Mouse (Mus musculus) adrenal gland, adult (tissue): Measurements from ENCODE around the gene Rpp38.

ENCODE experiments used
- DNase-seq, 2 experiments: peaks; one replicate each; pipeline ENCODE4 v3.0.0; 2022 to 2023; ENCODE audit warnings: low spot score in 1 of 2; ENCODE audit not compliant: inconsistent age in 2 of 2

Rpp38 gene

GRCm38 (mm10) chr2:3332484-3333242, at the start of gene Rpp38:
Rpp38 (minus strand) TSS chr2:3332643.
- peak; percentile 99 to 100 for DNase-seq

DNA sequence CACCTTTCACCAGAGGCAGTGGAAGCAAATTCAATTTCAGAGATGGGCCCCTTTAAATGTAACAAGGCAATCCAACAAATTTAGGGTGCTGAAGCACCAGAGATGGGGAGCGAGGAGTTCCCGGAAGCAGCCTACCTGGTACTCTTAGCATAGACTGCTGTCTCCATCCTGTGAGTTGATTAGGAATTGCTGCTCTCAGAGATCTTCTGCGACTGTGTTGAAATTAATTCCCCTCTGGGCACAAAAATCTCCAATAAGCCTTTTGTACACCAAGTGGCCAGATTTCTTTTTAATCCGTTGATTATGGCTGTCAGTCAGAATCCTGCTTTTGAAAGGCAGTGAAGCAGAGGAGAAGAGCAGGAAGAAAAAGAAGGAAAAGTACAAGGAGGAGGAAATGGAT, 32.7 kb upstream of the Rpp38 start:
- no peak for DNase-seq

- DNase-seq, result no peak
Measured at GRCm38 (mm10) chr2:3361067-3361466, 28.6 kb upstream of the Rpp38 start.

DNA sequence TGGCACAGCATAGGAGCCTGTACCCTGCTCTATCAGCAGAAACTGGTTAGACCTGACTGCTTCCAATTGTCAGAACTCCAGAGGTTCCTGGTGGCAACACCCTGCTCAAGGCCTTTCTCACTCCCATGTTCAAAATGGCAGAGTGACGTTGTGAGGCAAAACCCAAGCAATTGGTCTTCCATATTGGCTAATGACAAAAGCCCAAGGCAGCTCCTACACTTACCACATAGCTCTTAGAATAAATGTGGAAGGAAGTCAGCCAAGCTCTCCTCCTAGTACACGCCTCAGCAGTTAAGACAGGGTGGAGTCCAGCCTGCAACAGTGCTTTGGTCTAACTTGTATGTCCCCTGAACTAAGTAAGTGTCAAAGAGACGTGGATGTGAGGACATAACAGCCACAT, 25.4 kb upstream of the Rpp38 start:
- no peak for DNase-seq

DNA sequence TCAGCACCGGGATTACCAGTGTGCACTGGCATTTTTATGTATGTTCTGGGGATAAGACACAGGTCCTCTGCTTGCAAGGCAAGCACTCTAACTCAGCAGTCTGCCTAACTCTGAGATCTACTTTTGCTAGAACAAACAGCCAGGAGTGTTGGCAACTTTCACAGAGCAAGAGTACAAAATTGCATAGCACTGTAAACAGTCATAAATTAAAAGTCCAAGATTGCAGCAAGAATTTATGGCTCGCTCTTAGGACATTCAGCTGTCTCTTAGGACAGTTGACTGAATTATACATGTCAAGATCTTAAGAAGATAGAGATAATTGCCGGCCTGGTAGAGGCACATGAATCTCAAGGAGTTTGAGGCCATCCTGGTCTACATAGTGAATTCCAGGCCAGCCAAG, 23.9 kb upstream of the Rpp38 start:
- no peak for DNase-seq

DNA sequence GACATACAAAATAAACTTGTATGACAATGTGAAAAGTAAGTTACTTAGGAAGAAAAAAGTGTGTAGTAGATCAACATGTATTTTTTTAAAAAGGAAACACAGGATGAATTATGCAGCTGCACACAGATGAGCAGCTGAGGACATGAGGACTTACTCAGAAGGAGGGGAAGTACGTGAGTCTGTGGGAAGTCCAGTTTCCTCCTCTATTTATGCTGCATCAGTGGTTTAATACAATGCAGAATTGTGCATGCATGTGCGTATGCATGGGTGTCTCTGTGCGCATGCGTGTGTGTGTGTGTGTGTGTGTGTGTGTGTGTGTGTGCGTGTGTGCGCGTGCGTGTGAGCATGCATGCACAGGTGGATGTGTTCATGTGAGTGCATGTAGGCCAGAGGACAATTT, 23.4 kb upstream of the Rpp38 start:
- no peak for DNase-seq

- no peak for DNase-seq
Measured at GRCm38 (mm10) chr2:3353160-3353559, 20.7 kb upstream of the Rpp38 start.

GRCm38 (mm10) chr2:3348919-3349318, 16.5 kb upstream of the Rpp38 start:
- DNase-seq, result peak in 1 of 2 experiments; percentile 79

DNA sequence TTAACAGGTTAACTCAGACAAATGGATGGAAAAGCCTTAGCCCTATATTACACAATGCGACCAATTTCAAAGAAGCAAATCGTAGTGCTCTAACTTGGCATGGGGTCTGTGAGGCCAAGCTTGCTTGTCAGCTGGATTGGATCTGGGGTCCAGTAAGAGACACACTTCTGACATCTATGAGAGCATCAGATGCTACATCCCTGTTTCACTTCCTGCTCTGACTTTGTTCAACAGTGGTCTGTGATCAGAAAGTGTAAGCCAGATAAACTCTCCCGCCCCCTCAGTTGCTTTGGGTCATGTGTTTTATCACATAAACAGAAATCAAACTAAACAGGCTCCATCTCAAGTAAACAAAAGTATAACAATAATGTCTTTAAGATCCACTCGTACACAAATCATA, 16.0 kb upstream of the Rpp38 start:
- DNase-seq, result no peak

DNA sequence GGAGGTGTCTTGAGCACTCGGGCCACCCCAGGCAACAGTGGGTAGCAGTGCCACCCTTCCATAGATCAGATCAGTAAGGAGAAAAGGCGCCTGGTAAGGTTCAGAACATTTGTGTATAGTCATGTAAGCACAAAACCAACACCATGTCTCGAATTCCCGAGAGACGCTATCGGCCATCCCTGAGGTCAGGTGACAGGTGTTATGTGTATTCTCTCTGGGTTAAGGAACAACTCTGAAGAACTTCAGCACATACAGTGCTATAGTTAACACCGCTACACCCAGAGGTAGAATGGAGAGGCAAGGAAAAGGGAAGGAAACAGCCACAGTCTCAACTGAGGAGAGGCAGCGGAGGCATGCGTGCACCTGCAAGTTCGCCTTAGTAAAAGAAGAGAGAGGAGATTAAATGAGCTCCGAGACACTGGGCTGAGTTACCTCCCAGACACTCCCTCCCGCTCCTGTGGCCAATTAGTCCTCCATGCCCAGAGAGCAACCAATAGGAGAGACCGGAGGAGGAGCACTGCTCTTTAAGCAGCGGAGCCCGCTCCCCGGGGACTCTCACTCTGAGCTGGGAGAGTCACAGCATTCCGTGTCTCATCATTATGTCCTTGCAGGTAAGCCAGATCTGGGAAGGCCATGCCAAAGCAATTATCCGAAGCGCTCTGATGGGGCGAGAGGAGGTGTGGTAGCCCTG, 3.3 kb upstream of the Rpp38 start, which contains the start of gene Acbd7:
Acbd7 (plus strand) TSS at position 558 of the 691 bp plus-strand sequence.
- DNase-seq, result peak; percentile 71 to 85

DNA sequence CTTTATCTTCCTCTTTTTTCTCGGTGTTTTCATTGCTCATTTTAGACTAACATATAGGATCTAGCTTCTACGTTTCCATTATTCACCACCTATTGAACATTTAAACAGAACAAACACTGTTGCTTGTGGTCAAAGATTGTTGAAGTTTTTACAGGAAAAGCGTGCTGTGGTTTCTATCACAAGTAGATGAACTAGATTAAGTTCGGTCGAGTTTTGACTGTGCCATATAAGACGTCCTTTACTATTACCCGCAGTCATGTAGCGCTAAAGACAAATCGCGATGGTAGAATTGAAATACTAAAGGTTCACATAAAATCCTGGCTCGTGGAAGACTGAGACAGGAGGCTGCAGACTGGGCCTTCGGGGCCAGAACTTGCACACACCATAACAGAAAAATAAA, 1.3 kb upstream of the Rpp38 start:
- DNase-seq, result no peak

- DNase-seq, result no peak
Measured at GRCm38 (mm10) chr2:3332056-3332455, 387 bp downstream of the Rpp38 start.

GRCm38 (mm10) chr2:3331071-3331703, 1.3 kb downstream of the Rpp38 start:
- peak; percentile 14 to 51 for DNase-seq

DNA sequence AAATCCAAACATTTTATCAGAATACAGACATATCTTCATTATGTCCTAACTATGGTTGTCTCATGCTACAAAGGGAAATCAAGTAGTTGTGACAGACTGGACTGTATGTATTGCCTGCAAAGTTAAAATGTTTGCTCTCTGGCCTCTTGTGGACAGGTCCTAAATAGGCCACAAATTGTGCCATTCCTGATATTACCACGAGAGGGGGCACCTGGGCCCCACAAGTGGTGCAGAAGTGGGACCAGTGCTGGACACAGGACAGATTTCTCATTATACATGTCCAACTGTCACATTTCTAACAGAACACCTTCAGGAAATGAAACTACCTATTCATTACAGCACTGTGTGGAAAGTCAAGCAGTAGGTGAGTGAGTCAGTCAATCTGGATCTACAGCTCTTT, 5.1 kb downstream of the Rpp38 start:
- DNase-seq, result peak; percentile 65 to 91

GRCm38 (mm10) chr2:3326547-3326946, 5.9 kb downstream of the Rpp38 start:
- peak in 1 of 2 experiments; percentile 66 for DNase-seq

DNA sequence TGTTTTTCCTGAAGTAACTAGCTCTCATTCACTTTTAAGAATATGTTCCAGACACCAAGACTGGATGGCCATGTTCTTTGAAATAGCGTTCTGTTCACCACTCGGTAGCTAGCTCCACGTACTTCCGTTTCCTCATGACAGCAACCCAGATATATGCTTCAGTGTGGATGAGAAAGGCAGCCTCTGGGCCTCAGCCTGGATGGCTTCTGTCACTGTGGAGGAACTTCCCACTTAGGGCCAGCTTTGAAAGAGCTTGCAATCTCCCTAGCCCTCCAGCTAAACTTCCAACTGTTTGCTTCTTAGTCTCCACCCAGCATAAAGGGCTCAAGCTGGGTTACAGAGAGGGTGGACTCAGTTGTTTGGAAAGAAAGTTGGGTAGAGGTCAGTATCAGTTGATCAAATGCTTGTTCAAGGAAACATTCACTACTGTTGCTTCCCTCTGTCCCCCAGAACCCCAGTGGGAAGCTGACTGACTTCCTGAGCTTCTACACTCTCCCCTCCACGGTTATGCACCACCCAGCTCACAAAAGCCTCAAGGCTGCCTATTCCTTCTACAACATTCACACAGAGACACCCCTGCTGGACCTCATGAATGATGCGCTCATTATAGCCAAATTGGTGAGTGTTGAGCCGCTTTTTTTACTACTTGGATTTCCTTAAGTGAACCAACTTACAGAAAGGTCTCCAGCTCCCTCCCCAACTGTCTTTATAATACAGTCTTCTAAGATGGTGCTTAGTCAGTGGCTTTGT, 7.9 kb downstream of the Rpp38 start:
- no peak for DNase-seq

DNA sequence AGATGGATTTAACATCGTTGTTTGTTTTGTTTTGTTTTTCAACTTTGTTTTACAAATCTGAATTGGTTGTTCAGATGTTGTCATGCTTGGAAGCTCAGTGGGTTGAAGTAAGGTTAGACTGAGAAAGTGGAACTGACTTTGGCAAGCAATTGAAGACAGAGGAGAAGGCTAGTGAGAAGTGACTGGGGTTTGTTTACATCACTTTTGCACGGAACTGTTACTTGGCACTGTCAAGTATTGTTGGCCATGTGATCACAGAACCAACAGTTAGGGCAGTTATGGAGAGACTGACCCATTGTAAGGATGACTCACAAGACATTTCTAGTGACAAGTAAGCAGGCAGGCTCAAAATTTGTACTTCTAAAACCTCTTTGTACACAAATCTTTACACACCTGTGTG, 9.3 kb downstream of the Rpp38 start:
- no peak for DNase-seq

DNA sequence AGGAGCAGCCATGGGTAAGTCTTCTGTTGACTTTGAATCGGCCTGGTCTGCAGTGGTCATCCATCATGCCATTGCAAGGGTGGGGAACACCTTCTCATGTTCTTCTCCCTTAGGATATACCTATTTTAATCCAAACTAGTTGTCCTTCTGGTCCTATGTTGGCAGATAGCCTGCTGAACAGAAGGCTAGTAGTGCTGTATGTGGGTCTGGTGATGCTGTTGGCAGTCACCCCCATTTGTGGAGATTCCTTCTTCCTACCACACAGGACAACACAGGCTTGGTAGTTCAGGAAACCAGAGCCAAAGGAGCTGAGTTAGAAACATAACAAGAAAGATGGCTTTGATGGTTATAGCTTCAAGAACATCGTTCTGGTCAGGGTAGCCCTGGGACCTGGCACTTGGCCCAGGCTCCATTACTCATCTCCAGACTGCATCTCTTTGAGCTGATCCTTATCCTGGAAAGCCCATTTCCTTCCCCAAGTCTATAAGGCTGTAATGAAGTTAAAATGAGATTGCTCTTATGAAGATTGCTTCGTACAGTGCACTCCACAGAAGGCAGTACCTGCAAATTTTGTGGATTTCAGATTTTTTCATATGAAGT, 26.9 kb downstream of the Rpp38 start:
- DNase-seq, result peak; percentile 79 to 91

- DNase-seq, result no peak
Measured at GRCm38 (mm10) chr2:3295826-3296225, 36.6 kb downstream of the Rpp38 start.

DNA sequence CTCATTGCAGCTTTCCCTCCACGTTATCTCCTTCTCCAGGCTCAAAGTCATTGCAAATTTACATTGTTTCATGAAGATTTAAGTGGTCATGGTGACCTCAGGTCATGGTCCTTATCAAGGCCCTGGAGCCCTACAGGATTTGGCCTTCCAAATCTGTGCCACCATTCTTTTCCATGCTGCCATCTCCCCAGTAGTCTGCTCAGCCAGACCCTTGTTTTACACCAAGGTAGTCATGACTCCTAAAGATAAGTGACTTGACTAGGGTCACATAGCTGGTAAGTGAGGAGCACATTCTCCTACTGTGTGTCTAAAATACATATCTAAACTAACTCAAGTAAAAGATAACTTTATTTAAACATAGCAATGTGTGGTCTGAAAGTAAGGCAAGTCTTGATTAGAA, 40.3 kb downstream of the Rpp38 start:
- peak in 1 of 2 experiments; percentile 54 for DNase-seq

DNA sequence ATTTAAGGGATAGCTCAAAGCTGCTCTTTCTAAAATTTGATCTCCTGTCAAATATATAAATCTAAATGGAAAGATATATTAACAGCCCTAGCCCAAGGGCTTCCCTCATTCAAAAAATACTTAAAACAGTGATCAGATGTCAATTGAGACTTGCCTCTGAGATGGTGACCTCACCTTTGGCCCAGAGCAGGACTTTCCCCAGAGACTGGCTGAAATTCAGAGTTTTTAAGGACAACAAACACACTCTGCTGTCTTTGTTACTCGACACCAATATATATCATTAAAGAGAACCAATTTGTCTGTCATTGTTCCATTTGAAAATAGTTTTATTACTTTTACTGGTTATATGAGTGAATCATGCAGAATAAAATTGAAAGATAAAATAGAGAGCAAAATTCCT, 42.9 kb downstream of the Rpp38 start:
- DNase-seq, result no peak
